Mouse (Mus musculus) bone marrow macrophage, adult 2 months (primary cell): ENCODE data around the gene Psen1.

Experiments
- CTCF ChIP-seq: IDR thresholded peaks from 2 replicates; pipeline ENCODE4 v1.5.1; 2012; ENCODE audit warnings: low read depth, mild to moderate bottlenecking, low read length, moderate library complexity
- POLR2A ChIP-seq: IDR thresholded peaks from 2 replicates; pipeline ENCODE4 v1.6.1; 2012; ENCODE audit warnings: mild to moderate bottlenecking, low read depth, low read length, borderline replicate concordance

GRCm38 (mm10) chr12:83781204-83781603, 93.3 kb downstream of the Psen1 start:
- TF ChIP-seq POLR2A = no peak
- no peak for TF ChIP-seq CTCF
